Mouse (Mus musculus) heart, adult 18-20 months (tissue): ENCODE results near the gene Pmpcb. TPM values are rescaled to one million over a fixed set of nuclear protein-coding genes. Genes with fewer than 3 reads are reported as not detected.

Source experiments
- DNase-seq, 2 experiments: peaks; one replicate each; pipeline ENCODE4 v3.0.0; 2021 to 2022; ENCODE audit warnings: mixed read lengths in 1 of 2
- total RNA-seq, 2 experiments: library from RNA; stranded (reverse); gene quantifications; 2 replicates each; pipeline ENCODE4 v1.2.3; 2021

Gene Pmpcb
- total RNA-seq, 2 experiments from 2014 or later: 264 to 279 TPM

- DNase-seq: no peak
Measured at GRCm38 (mm10) chr5:21802907-21803306, 66.0 kb downstream of the Pmpcb start.

- no peak for DNase-seq
Measured at GRCm38 (mm10) chr5:21803691-21804188, 66.8 kb downstream of the Pmpcb start.

- DNase-seq: no peak
Measured at GRCm38 (mm10) chr5:21804837-21805236, 67.9 kb downstream of the Pmpcb start.

Other genes with a start within 250 kb of the Pmpcb start
- 1 to 10 TPM; 2.0 to 2.8 TPM for gene Lrrc17, start 193.6 kb upstream of the Pmpcb start, total RNA-seq
- not detected for gene Fbxl13, start 91.5 kb upstream of the Pmpcb start, total RNA-seq
- gene Armc10, start 91.3 kb upstream of the Pmpcb start, total RNA-seq: 1 to 10 TPM; 7.8 to 8.0 TPM
- 1 to 10 TPM; 6.2 to 6.3 TPM for gene Napepld, start 35.7 kb upstream of the Pmpcb start, total RNA-seq
- 10 to 100 TPM; 21.4 to 22.3 TPM for gene Dnajc2, start 48.1 kb downstream of the Pmpcb start, total RNA-seq
- 10 to 100 TPM; 92.8 to 99.7 TPM for gene Psmc2, start 48.1 kb downstream of the Pmpcb start, total RNA-seq
- not detected for gene Slc26a5, start 128.5 kb downstream of the Pmpcb start, total RNA-seq